Mouse (Mus musculus): Measurements from ENCODE around the gene Ccl9.

DNA sequence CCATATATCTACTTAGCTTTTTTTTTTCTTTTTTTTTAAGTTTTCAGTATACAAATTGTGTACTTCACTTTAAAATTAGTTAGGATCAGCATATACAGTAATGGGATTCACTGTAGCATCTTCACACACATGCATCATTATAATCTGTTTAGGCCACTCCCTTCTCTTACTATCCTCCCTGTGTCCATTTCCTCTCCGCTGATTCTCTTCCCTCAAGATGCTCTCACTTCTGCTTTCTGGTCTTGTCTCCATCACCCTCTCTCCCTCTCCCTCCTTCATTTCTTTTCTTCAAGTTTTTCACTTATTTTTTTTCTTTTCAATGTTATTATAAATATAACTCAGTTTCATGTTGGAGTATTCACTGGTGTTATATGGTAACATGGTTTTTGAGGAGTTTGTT lies 40.6 kb upstream of the Ccl9 start:
- TF ChIP-seq CTCF (IDR thresholded peaks at IDR 0.05; ENCODE audit: borderline replicate concordance, insufficient read depth, low read length), result no peak
- TF ChIP-seq POLR2A (IDR thresholded peaks at IDR 0.05; ENCODE audit: low read depth, low read length), result no peak

All from embryonic fibroblast, embryonic 13.5 days (primary cell).